Mouse (Mus musculus): Measurements from ENCODE around the gene Cntnap5c. TPM values are rescaled to one million over a fixed set of nuclear protein-coding genes. Genes with fewer than 3 reads are reported as not detected.
"Not testable (repeated sequence)": the region's sequence is repeated elsewhere in the genome, so short reads cannot be mapped to it uniquely, and the experiment has no call there.

The Cntnap5c gene
- polyA plus RNA-seq, 1 experiment from 2014 or later: not detected

- Histone ChIP-seq H3K4me2 (ENCODE audit: low read depth, low read length) (no peak overlapping the region), H3K27ac (ENCODE audit: low read length) (no peak overlapping the region), H3K9me3 (replicated peaks; ENCODE audit: control insufficient read depth, low read length) (no peaks in the 10 kb centered on the region), H3K4me3 (replicated peaks; ENCODE audit: low read length) (no peak overlapping the region), H3K27me3 (ENCODE audit: control insufficient read depth, insufficient read depth, low read length) (no peaks in the 10 kb centered on the region), H3K4me1 (ENCODE audit: control insufficient read depth, insufficient read depth, low read length) (no peaks in the 10 kb centered on the region), H3K9ac (ENCODE audit: low read length) (no peak overlapping the region), H3K36me3 (ENCODE audit: control insufficient read depth, insufficient read depth, low read length) (no peaks in the 10 kb centered on the region)
- ATAC-seq (ENCODE audit: insufficient read depth, low FRiP score): no peak
- WGBS: 49% methylated on average over 3 of the region's 3 CpGs
Measured at GRCm38 (mm10) chr17:57799414-57799985, 30.1 kb downstream of the Cntnap5c start.

DNA sequence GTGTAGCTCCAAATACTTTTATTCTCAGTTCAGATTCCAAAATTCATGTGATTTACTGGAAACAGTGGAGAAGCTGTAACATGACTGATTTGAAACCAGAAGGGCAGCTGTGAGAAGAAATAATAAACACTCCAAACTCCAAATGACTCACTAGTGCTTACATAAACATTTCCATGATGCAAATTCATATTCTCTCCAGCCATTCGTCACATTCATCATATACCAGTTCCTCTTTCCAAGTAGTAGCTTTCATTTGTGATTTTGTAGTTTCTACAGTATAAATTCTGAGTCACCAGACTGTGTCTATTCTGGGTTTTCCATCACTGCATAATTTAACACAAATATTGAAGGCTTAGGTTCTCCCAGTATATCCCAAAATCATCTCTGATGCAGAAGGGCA, 31.8 kb downstream of the Cntnap5c start:
- 62% methylated on average over 1 of the region's 1 CpGs for WGBS
- H3K27me3 ChIP-seq (ENCODE audit: control insufficient read depth, insufficient read depth, low read length): no peaks in the 10 kb centered on the region
- no peak overlapping the region for H3K9ac ChIP-seq (ENCODE audit: low read length)
- no peaks in the 10 kb centered on the region for H3K9me3 ChIP-seq (replicated peaks; ENCODE audit: control insufficient read depth, low read length)
- no peak for ATAC-seq (ENCODE audit: insufficient read depth, low FRiP score)
- H3K36me3 ChIP-seq (ENCODE audit: control insufficient read depth, insufficient read depth, low read length): no peaks in the 10 kb centered on the region
- H3K4me1 ChIP-seq (ENCODE audit: control insufficient read depth, insufficient read depth, low read length): no peaks in the 10 kb centered on the region
- no peak overlapping the region for H3K4me3 ChIP-seq (replicated peaks; ENCODE audit: low read length)
- no peak overlapping the region for H3K4me2 ChIP-seq (ENCODE audit: low read depth, low read length)
- H3K27ac ChIP-seq (ENCODE audit: low read length): no peak overlapping the region

DNA sequence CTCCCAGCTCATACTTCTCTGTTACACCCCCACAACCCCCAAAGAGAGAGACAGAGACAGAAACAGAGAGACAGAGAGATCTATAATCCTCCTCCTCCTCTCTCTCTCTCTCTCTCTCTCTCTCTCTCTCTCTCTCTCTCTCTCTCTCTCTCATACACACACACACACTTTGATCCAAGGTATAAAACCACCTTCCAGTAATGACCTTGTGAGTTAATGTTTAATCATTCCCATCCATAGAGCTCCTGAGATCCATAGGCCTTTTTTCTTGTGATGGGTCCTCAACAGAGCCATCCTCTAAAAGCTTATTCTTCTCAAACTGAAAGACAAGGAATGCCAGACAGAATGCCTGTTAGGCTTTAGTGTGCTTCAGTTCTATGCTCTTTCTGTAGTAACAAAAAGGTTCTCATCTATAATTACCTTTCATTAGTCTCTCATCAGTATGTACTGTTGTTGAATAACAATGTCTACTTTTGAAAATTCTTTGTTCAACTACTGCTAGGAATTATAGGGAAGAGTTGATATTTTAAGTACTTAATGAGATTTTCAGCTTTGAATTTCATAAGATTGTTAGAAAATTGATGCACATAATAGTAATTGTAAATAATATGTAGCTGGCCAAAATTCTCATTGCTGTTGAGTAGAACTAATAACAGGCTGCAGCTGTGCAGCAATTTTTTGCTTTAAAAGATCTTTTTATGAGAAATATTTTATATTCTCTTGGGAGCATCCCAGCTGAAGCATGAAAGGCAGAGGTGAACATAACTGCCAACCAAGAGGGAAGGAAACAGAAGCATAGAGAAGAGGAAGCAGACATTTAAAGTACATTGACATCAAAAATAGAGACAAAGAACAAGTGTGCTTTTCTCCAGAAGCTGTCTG, 68.0 kb downstream of the Cntnap5c start:
- Histone ChIP-seq H3K4me2 (ENCODE audit: low read depth, low read length) (no peak overlapping the region), H3K9me3 (replicated peaks; ENCODE audit: control insufficient read depth, low read length) (no peaks in the 10 kb centered on the region), H3K9ac (ENCODE audit: low read length) (no peak overlapping the region), H3K27ac (ENCODE audit: low read length) (no peak overlapping the region), H3K36me3 (ENCODE audit: control insufficient read depth, insufficient read depth, low read length) (no peaks in the 10 kb centered on the region), H3K4me3 (replicated peaks; ENCODE audit: low read length) (no peak overlapping the region), H3K27me3 (ENCODE audit: control insufficient read depth, insufficient read depth, low read length) (no peaks in the 10 kb centered on the region), H3K4me1 (ENCODE audit: control insufficient read depth, insufficient read depth, low read length) (no peaks in the 10 kb centered on the region)
- ATAC-seq (ENCODE audit: insufficient read depth, low FRiP score): no peak

GRCm38 (mm10) chr17:57855811-57856210, 86.4 kb downstream of the Cntnap5c start:
- WGBS: no CpG with 5 or more reads among the region's 4 CpGs
- not testable (repeated sequence) for ATAC-seq (ENCODE audit: insufficient read depth, low FRiP score); H3K9me3 ChIP-seq (replicated peaks; ENCODE audit: control insufficient read depth, low read length); H3K27me3 ChIP-seq (ENCODE audit: control insufficient read depth, insufficient read depth, low read length); H3K36me3 ChIP-seq (ENCODE audit: control insufficient read depth, insufficient read depth, low read length); H3K4me2 ChIP-seq (ENCODE audit: low read depth, low read length); H3K27ac ChIP-seq (ENCODE audit: low read length); H3K4me3 ChIP-seq (replicated peaks; ENCODE audit: low read length); H3K4me1 ChIP-seq (ENCODE audit: control insufficient read depth, insufficient read depth, low read length); H3K9ac ChIP-seq (ENCODE audit: low read length)

DNA sequence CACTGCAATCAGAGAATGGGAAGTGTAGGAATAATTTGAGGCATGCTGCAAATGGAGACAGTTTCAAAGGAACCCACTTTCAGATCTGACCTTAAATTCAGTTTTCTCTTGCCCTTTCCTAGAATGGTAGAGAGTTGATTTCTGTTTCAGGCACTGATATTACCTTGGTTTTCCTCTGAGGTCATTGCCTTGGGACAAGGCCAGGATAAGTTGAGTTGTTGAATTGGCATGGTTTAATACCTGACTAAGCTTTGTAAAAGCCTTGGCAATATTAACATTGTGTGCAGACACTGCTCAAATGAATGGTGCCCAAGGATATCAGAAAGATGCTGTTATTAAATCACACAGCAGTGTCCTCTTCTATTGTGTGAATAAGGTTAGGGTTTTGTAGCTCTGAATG, 96.6 kb downstream of the Cntnap5c start:
- Histone ChIP-seq H3K36me3 (ENCODE audit: control insufficient read depth, insufficient read depth, low read length) (no peaks in the 10 kb centered on the region), H3K4me3 (replicated peaks; ENCODE audit: low read length) (no peak overlapping the region), H3K27ac (ENCODE audit: low read length) (no peak overlapping the region), H3K9ac (ENCODE audit: low read length) (no peak overlapping the region), H3K27me3 (ENCODE audit: control insufficient read depth, insufficient read depth, low read length) (no peaks in the 10 kb centered on the region), H3K4me2 (ENCODE audit: low read depth, low read length) (no peak overlapping the region), H3K4me1 (ENCODE audit: control insufficient read depth, insufficient read depth, low read length) (no peaks in the 10 kb centered on the region), H3K9me3 (replicated peaks; ENCODE audit: control insufficient read depth, low read length) (no peaks in the 10 kb centered on the region)
- ATAC-seq (ENCODE audit: insufficient read depth, low FRiP score): no peak

DNA sequence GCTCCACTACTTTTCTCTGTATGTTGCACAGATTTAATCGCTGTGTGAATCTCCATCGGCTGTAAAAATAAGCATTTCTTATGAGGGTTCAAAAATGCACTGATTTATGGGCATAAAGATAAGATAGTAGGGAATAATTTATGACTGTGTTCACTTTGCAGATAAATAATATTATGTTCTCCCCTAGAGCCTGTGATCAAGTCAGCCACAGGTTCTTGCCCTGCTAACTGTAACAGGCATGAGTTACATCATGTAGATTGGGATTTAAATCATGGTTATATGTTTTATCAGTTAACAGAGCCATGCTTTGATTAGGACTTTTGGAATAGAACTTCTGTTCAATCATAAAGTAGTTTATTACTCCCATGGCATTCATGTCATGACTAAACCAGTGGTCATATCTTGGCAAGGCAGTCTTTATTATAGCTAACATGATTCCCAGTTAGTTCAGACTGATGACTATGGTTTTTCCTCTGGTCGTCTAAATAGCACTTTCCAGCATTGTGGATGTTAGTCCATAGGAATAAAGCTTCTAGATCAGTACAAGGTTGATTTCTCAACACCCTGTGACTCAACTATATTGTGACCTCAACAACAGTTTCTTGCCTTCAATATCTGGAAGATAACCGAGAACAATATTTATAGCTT, 118.5 kb downstream of the Cntnap5c start:
- no peak overlapping the region for H3K4me3 ChIP-seq (replicated peaks; ENCODE audit: low read length)
- no peak for ATAC-seq (ENCODE audit: insufficient read depth, low FRiP score)
- H3K9ac ChIP-seq (ENCODE audit: low read length): no peak overlapping the region
- H3K27me3 ChIP-seq (ENCODE audit: control insufficient read depth, insufficient read depth, low read length): no peaks in the 10 kb centered on the region
- H3K4me2 ChIP-seq (ENCODE audit: low read depth, low read length): no peak overlapping the region
- no peaks in the 10 kb centered on the region for H3K4me1 ChIP-seq (ENCODE audit: control insufficient read depth, insufficient read depth, low read length)
- no peaks in the 10 kb centered on the region for H3K9me3 ChIP-seq (replicated peaks; ENCODE audit: control insufficient read depth, low read length)
- H3K27ac ChIP-seq (ENCODE audit: low read length): no peak overlapping the region
- H3K36me3 ChIP-seq (ENCODE audit: control insufficient read depth, insufficient read depth, low read length): no peaks in the 10 kb centered on the region
- WGBS: 73% methylated on average over 4 of the region's 4 CpGs

DNA sequence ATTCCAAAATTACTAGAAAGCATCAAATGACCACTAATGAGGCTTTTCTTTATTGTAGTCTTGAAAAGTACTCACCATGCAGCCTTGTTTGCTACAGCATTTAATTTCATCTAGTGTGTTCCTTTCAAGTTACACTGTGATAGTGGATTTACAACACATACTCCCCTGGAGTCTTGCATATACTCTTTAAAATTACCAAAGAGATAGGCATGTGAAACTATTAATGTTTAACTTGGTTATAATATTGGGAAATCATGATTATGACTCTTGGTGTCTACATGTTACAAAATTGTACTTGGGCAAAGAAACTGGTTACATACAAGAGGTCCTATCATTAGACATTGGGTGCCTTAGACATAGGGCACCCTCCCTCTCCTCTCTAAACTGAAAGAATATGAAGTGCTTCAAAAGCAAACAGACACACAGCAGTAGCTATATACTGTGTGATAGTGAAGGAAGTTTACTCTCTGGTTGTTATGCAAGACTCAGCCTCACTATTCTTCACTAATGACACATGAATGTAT, 142.5 kb downstream of the Cntnap5c start:
- Histone ChIP-seq H3K9ac (ENCODE audit: low read length) (no peak overlapping the region), H3K4me2 (ENCODE audit: low read depth, low read length) (no peak overlapping the region), H3K27ac (ENCODE audit: low read length) (no peak overlapping the region), H3K27me3 (ENCODE audit: control insufficient read depth, insufficient read depth, low read length) (no peaks in the 10 kb centered on the region), H3K9me3 (replicated peaks; ENCODE audit: control insufficient read depth, low read length) (no peaks in the 10 kb centered on the region), H3K36me3 (ENCODE audit: control insufficient read depth, insufficient read depth, low read length) (no peaks in the 10 kb centered on the region), H3K4me1 (ENCODE audit: control insufficient read depth, insufficient read depth, low read length) (no peaks in the 10 kb centered on the region), H3K4me3 (replicated peaks; ENCODE audit: low read length) (no peak overlapping the region)
- ATAC-seq (ENCODE audit: insufficient read depth, low FRiP score): no peak

- ATAC-seq (ENCODE audit: insufficient read depth, low FRiP score): no peak
- 59% methylated on average over 3 of the region's 3 CpGs for WGBS
- Histone ChIP-seq H3K4me2 (ENCODE audit: low read depth, low read length) (no peak overlapping the region), H3K4me1 (ENCODE audit: control insufficient read depth, insufficient read depth, low read length) (no peaks in the 10 kb centered on the region), H3K27ac (ENCODE audit: low read length) (no peak overlapping the region), H3K9ac (ENCODE audit: low read length) (no peak overlapping the region), H3K4me3 (replicated peaks; ENCODE audit: low read length) (no peak overlapping the region), H3K27me3 (ENCODE audit: control insufficient read depth, insufficient read depth, low read length) (no peaks in the 10 kb centered on the region), H3K9me3 (replicated peaks; ENCODE audit: control insufficient read depth, low read length) (no peaks in the 10 kb centered on the region), H3K36me3 (ENCODE audit: control insufficient read depth, insufficient read depth, low read length) (no peaks in the 10 kb centered on the region)
Measured at GRCm38 (mm10) chr17:57984230-57984629, 214.9 kb downstream of the Cntnap5c start.

DNA sequence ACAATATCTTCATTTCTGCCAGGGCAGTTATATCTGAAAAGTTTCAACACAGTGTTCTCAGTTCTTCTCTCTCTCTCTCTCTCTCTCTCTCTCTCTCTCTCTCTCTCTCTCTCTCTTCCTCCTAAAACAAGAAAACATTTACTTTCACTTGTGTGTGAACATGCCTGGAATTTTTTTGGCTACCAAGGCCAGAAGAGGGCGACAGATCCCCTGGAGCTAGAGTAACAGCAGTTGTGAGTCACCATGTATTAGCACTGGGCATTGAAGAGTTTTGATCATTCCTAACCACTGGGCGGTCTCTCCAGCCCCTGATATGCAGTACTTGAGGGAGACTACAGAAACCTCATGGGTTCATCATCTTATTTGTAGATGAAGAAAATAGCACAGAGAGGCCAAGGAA, 219.1 kb downstream of the Cntnap5c start:
- no peaks in the 10 kb centered on the region for H3K27me3 ChIP-seq (ENCODE audit: control insufficient read depth, insufficient read depth, low read length)
- H3K9me3 ChIP-seq (replicated peaks; ENCODE audit: control insufficient read depth, low read length): no peaks in the 10 kb centered on the region
- 41% methylated on average over 2 of the region's 2 CpGs for WGBS
- no peak overlapping the region for H3K4me2 ChIP-seq (ENCODE audit: low read depth, low read length)
- ATAC-seq (ENCODE audit: insufficient read depth, low FRiP score): no peak
- H3K9ac ChIP-seq (ENCODE audit: low read length): no peak overlapping the region
- H3K4me3 ChIP-seq (replicated peaks; ENCODE audit: low read length): no peak overlapping the region
- H3K27ac ChIP-seq (ENCODE audit: low read length): no peak overlapping the region
- H3K36me3 ChIP-seq (ENCODE audit: control insufficient read depth, insufficient read depth, low read length): no peaks in the 10 kb centered on the region
- no peaks in the 10 kb centered on the region for H3K4me1 ChIP-seq (ENCODE audit: control insufficient read depth, insufficient read depth, low read length)

Data from stomach, embryonic 16.5 days (tissue).